Mouse (Mus musculus): ENCODE results near the gene Armc8. TPM values are rescaled to one million over a fixed set of nuclear protein-coding genes. Genes with fewer than 3 reads are reported as not detected.
"Not testable (repeated sequence)": the region's sequence is repeated elsewhere in the genome, so short reads cannot be mapped to it uniquely, and the experiment has no call there.

Armc8 gene
- total RNA-seq (2021), result 10 to 100 TPM; 25.3 to 25.9 TPM
- long read RNA-seq, experiment 1, full-length matches to known transcripts, result 7 of 22 reads
- long read RNA-seq, experiment 1, partial matches to known transcripts, result 5 of 22 reads
- long read RNA-seq, experiment 1, other reads (novel, unspliced or antisense), result 10 of 22 reads
- long read RNA-seq, experiment 2, full-length matches to known transcripts, result 11 of 30 reads
- long read RNA-seq, experiment 2, partial matches to known transcripts, result 6 of 30 reads
- long read RNA-seq, experiment 2, other reads (novel, unspliced or antisense), result 13 of 30 reads

DNA sequence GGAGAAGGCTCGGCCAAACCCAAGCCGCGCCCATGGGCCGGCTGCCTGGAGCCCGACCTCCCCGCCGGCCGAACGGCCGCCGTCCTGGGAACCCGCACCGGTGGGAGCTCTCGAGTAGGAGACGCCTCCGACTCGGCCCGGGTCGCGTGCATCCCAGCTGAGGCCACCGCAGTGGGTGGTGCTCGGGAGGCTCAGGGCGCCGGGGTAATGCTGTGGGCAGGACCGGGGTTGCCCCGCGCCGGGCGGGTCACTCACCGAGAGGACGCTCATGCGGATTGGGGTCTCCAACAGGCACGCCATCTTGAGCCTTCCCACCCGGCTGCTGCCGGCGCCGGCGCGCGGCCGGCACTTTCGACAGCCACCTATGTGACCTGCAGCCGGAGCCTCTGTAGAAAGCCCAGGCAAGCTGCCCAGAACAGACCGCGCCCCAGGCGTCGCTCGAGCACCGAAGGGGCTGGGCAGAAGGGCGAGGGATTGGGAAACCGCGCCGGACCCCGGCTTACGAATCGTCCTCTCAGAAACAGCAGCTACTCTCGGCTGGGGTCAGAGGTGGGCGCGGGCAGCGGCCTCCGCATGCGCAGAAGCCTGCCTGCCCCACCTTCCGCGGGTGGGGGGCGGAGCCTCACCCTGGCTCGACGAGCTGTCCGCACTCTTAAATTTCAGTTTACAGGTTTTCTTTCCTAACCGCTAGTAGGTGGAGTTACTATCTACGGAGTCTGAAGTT, at the start of gene Armc8:
Armc8 (minus strand) TSS at position 553 of the 724 bp plus-strand sequence.
- intact Hi-C loops (cut with DNase I; ENCODE audit: low total_unique reads), result no loop called here
- DNase-seq, result peak; percentile 89

DNA sequence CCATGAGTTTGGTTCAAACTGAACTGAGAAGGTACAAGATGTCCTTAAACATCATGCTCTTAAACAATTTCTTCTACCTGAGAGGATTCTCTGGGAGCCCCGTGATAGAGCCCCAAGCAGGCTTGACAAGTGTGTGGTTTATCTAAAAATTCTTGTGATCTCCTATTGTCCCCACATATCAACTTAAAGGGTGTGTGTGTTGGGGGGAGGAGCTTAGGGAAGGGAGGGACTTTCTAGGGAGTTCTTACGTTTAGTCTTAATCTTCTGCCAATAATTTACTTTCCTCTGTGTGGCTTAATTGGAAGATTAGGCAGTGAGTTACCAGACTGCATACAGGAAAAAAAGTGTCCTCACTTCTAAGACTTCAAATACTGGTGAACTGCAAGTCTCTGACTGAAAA, 43.5 kb upstream of the Armc8 start, which contains the start of gene A4gnt:
A4gnt (plus strand) TSS at position 301 of the 400 bp plus-strand sequence.
- intact Hi-C loops (cut with DNase I; ENCODE audit: low total_unique reads), result no loop called here
- no peak for DNase-seq

DNA sequence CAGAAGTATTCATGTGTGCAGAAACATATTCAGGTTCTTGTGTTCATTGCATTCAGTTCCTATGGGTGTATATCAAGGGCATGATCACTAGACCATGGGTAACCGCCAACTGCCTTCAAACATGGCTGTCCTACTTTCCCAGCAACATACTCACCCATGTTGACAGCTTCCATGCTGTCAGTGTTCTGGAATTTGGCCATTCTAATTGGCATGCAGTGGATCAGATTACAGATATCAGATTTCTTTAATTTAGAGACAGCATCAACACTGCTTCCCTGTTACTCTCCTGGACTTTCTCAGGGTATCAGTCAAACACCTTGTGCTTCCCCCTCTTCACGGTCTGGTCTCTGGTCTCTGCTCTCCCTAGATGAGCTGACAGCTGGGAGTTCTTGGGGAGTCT, 34.9 kb upstream of the Armc8 start:
- no peak for DNase-seq
- intact Hi-C loops (cut with DNase I; ENCODE audit: low total_unique reads), result no loop called here

DNA sequence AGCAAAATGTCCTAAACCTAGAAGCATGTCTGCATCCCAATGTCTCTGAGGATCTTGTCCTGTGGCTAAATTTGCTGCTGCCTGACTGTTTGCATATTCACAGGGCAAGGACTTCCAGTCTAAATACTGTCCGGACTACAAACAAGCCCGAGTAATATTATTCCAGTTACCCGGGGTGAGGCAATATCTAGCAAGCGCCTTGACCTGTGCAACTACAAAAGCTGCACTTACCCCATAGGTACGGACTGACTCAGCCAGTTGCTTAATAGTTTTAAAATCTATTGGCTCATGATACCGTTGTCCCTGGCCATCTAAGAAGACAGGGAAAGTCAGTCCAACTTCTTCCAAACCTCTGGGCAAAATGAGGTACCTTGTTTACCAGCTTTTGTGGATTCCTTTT, 30.4 kb upstream of the Armc8 start:
- intact Hi-C loops (cut with DNase I; ENCODE audit: low total_unique reads); DNase-seq: not testable (repeated sequence)

DNA sequence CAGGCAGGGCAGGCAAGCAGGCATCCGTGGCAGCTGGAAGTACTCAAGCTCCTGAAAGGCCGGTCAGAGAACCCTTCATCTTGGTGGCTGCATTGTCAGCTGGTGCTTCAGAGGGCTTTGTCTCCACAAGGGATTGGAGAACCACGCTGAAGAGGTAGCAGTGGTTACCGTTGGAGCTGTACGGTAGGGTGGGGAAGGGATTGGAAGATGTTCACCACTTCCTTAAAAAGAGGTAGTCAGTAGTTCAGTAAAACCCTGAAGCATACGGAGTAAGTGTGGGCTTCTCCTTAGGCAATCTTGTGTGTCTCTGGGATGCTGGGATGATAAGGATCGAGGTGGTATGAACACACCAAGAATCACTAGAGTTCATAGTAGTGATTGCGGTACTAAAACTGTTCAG, 22.4 kb upstream of the Armc8 start:
- intact Hi-C loops (cut with DNase I; ENCODE audit: low total_unique reads), result no loop called here

DNA sequence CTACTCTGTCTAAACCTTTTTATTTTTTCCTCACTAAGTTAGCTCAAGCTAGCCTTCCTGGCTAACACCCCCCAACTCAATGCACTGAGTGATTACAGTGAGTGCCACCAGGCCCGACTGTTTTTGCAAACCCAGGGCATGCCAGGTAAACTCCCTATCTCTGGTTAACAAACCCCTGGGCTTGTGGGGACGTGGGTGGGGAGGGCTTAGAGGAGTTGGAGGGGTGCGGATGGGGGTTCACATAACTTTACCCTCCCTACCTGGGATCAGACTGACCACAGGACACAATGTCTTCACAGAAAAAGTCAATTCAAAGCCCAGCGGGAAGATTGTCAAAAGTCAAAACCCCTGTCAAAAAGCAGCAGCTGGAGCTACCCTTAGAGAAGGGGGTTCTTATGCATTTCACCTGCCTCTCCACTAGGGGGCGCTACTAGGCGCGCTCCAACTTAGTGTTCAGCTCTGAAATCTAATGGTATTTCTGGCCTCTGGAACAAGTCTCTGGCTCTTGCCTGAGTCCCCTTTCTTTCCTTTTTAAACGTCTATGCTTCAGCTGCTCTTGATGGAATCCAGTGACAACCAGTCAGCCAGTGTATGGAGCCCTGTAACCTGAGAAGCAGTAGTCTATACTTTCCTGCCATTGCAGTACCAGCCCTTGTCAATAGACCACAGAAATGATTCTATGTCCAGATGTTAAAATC, 19.0 kb upstream of the Armc8 start:
- intact Hi-C loops (cut with DNase I; ENCODE audit: low total_unique reads), result loop anchor here (5.0 kb wide), 1 partner anchor 75 kb away; no protein-coding TSS in a partner anchor
- DNase-seq, result peak; percentile 68

More for the DNA sequence above, 22.4 kb upstream of the Armc8 start:
- DNase-seq, result no peak

DNA sequence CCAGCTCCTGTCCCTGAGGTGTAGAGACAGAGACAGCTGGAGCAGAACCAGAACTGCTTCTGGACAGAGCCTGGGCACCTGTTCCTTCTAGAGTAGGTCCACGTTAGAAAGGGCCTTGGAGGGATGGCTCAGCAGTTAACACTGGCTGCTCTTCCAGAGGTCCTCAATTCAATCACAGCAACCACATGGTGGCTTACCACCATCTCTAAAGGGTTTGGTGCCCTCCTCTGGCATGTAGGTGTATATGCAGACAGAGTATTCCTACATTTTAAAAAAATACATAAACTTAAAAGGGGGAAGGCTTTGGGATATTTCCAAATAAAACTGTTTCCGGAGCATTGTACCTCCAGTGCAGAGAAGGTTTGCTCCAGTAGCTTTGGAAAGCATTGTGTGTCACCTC, 12.0 kb upstream of the Armc8 start:
- DNase-seq, result peak; percentile 9
- intact Hi-C loops (cut with DNase I; ENCODE audit: low total_unique reads), result loop anchor here (5.0 kb wide), 1 partner anchor 123 kb away; no protein-coding TSS in a partner anchor

DNA sequence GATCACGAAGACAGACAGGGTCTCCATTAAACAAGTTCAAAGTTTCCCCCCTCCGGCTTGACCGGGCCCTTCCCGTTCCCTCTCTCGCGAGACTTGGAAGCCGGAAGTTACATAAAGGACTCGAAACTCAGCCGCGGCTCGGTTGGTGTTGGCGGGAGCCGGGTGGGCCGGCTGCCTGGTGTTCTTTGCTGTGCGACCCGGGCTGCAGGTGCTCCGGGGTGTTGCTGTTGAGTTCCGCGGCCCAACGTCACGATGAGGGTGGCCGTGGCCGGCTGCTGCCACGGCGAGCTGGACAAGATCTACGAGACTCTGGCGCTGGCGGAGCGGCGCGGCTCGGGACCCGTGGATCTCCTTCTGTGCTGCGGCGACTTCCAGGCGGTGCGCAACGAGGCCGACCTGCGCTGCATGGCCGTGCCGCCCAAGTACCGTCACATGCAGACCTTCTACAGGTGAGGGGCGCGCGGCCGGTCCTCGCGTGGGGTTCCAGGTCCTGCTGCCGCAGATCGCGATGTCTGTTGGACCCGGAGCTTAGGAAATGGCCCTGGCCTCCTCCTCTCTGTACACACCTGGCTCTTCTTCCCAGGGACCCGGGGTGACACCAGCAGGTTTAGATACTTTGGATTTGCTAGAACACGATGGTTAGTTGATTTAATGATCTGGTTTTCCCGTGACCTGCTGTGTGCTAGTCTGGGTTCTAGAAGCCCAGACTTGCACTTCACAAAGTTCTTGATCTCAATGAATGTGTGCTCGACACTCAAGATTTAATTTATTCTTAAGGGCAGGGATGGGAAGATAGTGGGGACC, 7.2 kb upstream of the Armc8 start, which contains the start of gene Dbr1:
Dbr1 (plus strand) TSS at position 123 of the 804 bp plus-strand sequence.
- peak; percentile 93 for DNase-seq
- intact Hi-C loops (cut with DNase I; ENCODE audit: low total_unique reads), result no loop called here

DNA sequence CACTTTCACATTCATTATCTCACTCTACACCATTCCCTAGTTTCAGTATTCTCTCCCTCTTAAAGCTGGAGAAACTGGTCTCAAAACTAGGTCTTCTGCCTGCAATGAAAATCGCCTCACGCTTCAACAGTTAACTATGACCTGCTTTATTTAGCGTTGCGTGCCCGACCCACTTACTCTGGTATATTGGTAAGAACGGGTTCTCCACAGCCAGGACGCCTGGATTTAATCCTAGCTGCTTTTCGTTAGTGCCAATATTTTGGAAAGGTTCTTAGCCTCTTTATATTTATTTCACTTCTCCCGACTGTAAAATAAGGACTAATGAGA, 335 bp upstream of the Armc8 start:
- DNase-seq, result no peak

DNA sequence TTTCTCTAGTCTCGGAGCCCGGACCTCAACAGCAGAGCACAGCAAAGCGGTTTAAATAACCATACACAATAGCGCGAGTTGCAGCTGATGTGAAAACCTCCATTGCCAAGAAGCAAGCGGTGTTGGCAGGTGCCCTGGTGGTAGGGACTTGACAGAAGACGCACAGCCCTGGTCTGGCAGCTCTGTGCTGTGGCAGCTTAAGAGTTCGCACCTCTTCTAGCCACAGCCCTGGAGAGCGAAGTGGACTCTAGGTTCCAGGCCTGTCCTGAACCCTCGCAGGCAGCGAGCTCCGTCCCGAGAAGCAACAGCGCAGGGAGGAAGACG, 714 bp downstream of the Armc8 start:
- intact Hi-C loops (cut with DNase I; ENCODE audit: low total_unique reads), result no loop called here
- no peak for DNase-seq

More for the DNA sequence above, 335 bp upstream of the Armc8 start:
- intact Hi-C loops (cut with DNase I; ENCODE audit: low total_unique reads), result no loop called here

DNA sequence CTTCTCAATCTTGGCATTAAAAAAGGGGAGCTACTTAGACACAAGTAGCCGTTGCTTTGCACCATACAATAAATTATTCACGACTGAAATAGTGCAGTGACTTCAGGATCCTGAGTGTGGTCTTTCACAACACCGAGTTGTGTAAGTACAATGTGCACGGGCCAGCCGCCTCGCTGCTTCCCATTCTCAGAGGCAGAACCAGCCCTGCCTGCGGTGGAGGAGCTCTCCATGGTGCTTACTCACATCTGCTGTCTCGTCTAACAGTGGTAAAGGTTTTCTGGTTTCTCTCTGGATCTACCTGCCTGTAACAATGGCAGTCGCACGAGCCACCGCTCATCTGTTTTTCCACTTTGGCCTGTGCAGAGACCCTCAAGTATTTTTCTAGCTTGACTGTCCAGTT, 5.0 kb downstream of the Armc8 start:
- intact Hi-C loops (cut with DNase I; ENCODE audit: low total_unique reads), result no loop called here
- DNase-seq, result peak; percentile 61

DNA sequence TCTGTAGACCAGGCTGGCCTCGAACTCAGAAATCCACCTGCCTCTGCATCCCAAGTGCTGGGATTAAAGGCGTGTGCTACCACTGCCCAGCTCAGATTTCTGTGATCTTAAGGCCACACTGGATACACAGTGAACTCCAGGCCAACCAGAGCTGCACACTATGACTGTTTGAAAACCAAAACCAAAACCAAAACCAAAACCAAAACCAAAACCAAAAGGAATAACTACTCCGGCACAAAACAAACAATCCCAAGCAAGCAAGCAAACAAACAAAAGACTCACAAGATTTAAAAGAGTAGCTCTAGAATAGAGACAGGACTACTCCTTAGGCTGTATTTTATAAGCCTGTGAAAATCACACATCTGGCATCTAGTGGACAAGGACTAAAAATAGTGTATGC, 8.3 kb downstream of the Armc8 start:
- no peak for DNase-seq
- intact Hi-C loops (cut with DNase I; ENCODE audit: low total_unique reads), result no loop called here

DNA sequence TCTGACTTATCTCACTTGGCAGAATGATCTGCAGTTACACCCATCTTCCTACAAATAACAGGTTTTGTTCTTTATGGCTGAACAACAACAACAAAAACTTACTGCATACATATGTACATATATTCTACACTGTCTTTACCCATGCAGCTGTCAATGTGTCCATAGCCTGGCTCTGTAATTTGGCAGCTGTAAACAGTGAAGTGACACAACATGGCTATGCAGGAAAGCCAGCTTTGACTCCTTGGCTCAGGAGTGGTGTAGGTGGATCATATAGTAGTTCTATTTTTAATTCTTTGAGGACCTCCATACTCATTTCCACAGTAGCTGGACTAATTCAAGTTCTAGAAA, 9.2 kb downstream of the Armc8 start:
- DNase-seq, result no peak
- intact Hi-C loops (cut with DNase I; ENCODE audit: low total_unique reads), result no loop called here

DNA sequence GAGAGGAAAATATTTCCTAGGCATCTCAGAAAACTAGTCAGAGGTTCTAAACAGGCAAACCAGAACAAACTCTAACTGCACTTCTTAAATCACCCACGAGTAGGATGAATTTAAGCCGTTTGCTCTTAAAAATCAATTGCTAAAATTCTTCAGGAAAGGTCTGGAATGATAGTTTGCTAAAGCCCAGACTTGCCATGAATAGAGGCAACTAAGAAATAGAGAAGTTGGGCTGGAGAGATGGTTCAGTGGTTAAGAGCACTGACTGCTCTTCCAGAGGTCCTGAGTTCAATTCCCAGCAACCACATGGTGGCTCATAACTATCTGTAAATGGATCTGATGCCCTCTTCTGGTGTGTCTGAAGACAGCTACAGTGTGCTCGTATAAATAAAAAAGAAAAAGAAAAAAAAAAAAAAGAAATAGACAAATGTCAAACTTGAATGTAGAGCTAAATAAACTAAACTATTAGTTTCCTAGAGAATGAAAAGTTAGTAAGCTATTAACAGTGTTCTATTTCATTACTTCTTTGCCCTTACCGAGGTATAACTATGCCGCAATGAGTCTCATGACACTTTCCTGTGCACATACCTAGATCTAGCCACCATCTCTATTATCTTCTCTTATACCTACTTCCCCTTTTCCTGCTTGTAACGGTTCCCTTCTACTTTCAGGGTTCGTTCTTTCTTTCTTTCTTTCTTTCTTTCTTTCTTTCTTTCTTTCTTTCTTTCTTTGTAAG, 9.7 kb downstream of the Armc8 start:
- intact Hi-C loops (cut with DNase I; ENCODE audit: low total_unique reads), result no loop called here
- DNase-seq, result no peak

DNA sequence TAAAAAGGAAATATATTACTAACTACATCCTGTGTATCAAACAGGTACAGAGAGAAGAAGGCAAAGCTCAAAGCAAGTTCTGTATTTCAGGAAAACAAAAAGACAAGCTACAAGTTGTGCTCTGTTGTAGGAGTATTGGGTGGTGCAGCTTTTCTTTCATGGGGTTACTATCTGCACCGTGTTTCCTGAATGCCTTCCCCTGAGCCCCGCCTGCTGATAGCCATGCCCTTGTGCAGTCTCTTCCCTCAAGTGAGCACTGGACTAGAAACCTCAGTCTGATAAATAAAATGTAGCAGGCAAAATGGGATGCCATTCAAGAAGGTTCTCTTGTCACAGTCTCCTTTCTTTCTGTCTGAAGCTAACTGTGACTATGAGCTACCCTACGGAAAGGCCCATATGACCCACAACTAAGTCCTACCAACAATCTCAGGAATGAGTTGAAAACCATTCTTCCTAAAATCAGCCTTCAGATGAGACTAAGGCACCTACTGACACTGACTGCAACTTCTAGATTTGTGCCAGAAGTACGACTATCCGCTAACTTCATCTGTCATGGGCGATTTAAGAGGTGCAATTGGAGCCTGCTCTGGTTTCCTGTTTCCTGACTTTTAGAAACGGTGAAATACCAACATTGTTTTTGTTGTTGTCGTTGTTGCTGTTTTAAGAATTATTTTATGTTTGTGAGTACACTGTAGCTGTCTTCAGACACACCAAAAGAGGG, 11.0 kb downstream of the Armc8 start:
- no peak for DNase-seq
- intact Hi-C loops (cut with DNase I; ENCODE audit: low total_unique reads), result no loop called here

DNA sequence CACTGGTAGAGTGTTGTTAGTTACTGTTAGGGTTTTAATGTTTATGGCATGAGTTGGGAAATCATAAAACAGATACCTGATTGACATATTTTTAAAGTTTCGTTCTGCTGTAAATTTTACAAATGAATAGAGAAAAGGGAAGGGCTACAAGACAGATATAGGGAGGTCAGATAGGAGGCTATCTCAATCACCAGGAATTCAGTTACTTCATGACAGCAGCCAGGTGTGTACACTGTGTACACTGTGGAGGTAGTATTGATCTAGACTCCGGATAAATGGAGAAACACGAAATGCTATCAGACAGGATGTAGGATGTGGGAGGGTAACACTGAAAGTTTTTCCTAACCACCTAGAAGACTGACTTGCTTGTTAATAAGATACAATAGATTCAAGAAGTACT, 13.4 kb downstream of the Armc8 start:
- DNase-seq, result no peak
- intact Hi-C loops (cut with DNase I; ENCODE audit: low total_unique reads), result no loop called here

DNA sequence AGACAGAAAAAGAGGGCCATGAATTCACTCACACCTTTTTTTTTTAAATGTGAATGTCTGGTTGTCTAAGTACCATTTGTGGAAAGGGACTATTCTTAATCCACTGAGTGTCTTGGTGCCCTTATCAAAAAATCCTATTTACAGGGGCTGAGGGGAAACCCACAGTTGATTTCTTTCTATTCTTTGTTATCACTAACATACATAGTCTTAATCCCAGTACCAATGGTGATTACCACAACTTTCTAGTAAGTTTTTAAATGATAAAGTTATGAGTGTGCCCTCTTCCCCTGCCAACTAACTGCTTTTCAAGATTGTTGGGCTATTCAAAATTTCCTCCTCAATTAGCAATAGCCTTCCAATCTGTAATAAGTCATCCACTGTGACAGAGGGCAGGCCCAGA, 14.6 kb downstream of the Armc8 start:
- no peak for DNase-seq
- intact Hi-C loops (cut with DNase I; ENCODE audit: low total_unique reads), result no loop called here

DNA sequence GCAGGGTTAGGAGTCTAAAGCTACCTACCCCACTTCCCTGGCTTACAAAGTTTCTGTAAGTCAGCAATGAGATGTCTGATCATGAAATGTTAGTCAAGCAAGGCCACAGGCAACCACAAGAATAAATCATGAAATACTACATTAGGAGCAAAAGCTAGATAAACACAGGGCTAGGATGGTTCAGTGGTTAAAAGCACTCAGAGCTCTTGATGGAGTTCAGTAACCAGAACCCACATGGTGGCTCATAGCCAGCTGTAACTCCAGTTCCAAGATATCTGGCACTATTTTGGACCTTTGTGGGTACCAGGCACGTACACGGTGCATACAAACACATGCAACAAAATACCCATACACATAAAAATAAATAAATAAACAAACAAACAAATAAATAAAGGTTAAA, 15.7 kb downstream of the Armc8 start:
- intact Hi-C loops (cut with DNase I; ENCODE audit: low total_unique reads), result no loop called here
- no peak for DNase-seq

DNA sequence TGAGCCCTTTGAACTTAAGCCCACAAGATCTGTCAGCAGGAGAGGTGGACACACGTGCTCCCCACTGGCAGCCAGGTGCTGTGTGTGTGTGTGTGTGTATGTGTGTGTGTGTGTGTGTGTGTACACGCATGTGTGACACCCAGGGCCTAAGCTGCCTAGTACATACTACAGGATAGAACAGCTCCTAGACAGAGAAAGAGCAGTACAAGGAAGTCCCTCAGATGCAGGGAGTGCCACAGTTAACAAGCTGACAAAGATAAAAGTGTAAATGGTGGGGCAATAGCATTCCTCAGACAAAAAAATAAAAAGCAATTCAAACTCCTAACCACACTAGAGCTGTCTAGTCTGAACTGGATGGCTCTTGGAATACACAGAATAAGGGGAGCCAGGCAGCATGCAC, 16.6 kb downstream of the Armc8 start:
- intact Hi-C loops (cut with DNase I; ENCODE audit: low total_unique reads), result no loop called here
- DNase-seq, result no peak

Data from gastrocnemius, postnatal 14 days (tissue).